Mouse (Mus musculus) embryonic stem cell, embryonic (primary cell): Measurements from ENCODE around the gene Pafah1b3.

Source experiments
- CTCF ChIA-PET, 4 experiments: fragments of 300-600 bp in 2 of 4; fragments of 350-600 bp in 2 of 4; sonication (Branson Sonifier 250); formaldehyde crosslinking; loops; one replicate each; lab custom pipeline; 2022; ENCODE audit warnings: inconsistent platforms in 2 of 4; lab: Charles Lee
- POLR2A ChIA-PET, 4 experiments: fragments of 300-600 bp in 2 of 4; fragments of 350-600 bp in 2 of 4; sonication (Branson Sonifier 250); formaldehyde crosslinking; loops; one replicate each; lab custom pipeline; 2022; ENCODE audit warnings: antibody characterized with exemption in 4 of 4, inconsistent platforms in 1 of 4; lab: Charles Lee

Gene Pafah1b3

DNA sequence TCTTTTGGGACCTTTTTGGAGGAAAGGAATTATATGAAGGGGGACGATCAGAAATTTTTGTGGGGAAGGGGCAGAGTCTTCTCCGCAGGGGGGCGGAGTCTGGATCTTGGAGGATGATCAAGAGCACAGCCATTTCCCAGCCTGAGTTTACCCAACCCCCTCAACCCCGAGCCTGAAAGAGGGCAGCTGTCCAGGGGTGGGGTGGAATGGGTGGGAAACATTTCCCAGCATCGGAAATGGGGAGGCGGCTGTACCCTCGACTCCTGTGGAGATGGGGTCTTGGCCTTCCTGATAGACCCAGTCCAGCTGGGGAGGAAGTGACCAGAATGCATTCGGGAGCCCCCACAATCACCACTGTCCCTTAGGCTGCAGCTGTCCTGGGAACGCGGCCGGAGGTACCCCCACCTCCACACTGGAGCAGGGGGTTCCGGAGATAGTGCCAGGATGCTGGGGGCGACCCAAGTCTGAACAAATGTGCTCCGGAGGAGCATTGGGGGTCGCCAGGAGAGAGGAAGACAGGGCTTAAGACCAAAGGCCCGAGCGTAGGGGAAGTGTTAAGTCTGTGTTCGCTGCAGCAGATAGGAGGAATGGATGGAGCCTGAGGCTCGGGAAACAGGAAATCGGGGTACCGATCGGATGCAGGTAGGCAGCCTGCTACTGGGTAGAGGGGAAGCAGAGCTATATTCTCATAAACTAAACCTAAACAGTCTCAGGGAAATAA lies 46.6 kb downstream of the Pafah1b3 start:
- ChIA-PET POLR2A (interaction anchor here in 3 of 4 experiments (0.6 to 7.3 kb wide), 21 partner anchors 9 to 54 kb away, joined by 3 to 57 read pairs (median 5); partner anchors contain the start of genes Cic (in 3 of the 3), Pafah1b3 (in 3 of the 3), Gsk3a (in 1 of the 3) and Zfp526 (in 1 of the 3)), CTCF (interaction anchor here in 3 of 4 experiments (0.7 to 1.0 kb wide), 4 partner anchors 26 to 150 kb away, joined by 3 to 5 read pairs (median 4); no protein-coding TSS in a partner anchor)

DNA sequence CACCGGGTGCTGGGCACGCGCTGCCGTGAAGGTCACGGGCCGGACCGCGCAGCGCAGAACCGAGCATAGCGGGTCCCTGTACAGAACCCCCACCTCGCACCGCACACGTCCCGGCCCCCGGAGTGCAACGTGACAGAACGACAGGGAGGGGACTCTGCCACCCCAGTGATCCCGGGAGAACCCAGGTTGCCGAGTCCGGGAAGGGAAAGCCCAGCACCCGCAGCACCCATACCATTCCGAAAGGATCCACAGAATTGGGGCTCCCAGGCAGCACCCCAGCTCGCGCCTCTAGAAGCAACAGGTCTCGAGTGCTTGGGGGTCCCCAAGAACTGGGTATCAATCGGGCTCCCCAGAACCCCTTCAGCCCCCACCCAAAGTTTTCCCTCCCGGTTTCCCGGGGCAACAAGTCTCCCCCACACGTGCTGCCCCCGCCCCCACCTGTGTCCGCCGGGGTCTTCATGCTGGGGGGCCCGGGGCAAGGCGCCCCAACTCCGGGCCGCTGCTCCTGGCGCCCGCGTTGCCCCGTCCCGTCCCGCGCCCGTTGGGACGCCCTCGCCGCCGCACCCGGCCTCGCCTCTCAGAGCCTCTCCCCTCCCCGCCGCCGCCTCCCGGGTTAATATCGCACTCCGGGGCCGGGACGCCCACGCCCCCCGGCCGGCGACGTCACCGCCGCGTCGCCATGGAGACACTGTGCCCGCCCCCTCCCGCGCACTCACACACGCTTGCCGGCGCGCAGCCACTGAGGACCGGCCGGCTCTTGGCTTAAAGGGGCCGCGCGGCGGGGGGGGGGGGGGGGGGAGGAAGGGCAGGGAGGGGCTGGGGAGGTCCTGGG lies 47.4 kb downstream of the Pafah1b3 start, which contains the start of gene Erf:
Gene Erf (minus strand): TSS at position 621 of the 832 bp plus-strand sequence.
- ChIA-PET CTCF (interaction anchor here in 1 of 4 experiments (1.0 kb wide), 1 partner anchor 28 kb away, joined by 5 read pairs; no protein-coding TSS in a partner anchor), POLR2A (interaction anchor here in 3 of 4 experiments (0.6 to 7.3 kb wide), 21 partner anchors 9 to 187 kb away, joined by 3 to 57 read pairs (median 5); partner anchors contain the start of genes Cic (in 3 of the 3), Gsk3a (in 1 of the 3), Pafah1b3 (in 1 of the 3) and Zfp526 (in 1 of the 3))

DNA sequence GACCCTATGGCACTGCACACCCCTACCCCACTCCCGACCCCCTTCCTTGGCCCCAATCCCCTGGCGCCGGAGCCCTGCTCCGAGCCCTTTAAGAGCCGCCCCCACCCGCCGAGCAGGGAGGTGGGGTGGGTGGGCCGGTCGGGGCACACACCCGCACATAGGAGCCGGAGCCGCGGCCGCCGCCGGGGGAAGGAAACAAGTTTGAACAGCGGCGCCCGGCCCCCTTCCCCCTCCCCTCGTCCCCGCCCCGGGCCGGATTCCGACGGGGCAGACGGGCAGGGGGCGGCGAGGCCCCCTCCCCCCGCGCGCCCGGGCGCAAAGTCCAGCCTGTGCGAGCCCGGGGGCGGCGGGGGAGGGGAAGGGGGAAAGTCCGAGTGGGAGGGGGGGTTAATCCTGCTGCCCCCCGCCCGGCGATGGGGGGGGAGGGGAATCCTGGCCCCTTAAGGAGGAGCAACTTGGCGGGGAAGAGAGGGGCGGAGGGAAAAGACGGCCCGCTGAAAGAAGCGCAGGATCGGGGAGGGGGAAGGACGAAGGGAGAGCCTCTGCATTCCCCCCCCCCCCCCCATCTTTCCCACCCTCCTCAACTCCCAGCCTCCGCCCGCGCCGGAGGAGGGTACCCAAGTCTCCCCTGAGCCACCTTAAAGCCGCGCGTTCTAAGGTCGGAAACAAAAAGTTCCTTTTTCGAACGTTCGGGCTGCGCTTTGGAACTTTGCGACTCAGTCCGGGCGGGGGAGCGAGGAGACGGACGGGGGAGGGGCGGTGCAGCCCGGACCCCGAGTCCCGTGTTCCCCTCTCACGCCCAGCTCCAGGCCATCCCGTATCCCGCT lies 48.3 kb downstream of the Pafah1b3 start:
- CTCF ChIA-PET: no interaction called here

DNA sequence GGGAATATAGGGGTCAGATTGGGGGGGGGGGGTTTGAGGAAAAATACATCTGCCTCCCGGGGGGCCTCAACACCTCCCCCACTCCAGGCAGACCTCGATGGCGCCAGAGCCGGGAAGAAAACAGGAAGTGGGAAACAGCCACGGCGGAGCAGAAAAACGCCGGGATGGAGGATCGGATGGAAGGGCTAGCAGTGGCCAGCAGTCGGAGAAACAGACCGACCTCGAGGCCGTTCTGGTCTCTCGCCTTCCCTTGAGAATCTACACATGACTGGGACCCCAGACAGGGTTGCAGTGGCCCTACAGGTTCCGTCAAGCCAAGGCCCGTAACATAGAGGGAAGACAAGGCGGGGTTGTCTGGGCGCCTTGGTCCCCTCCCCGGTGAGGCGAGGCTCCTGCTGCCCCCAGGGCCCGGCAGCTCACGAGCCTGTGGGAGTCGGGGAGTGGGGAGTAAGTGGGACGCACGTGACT lies 48.9 kb downstream of the Pafah1b3 start:
- CTCF ChIA-PET: interaction anchor here in 2 of 4 experiments (0.6 to 1.3 kb wide), 4 partner anchors 9 to 134 kb away, joined by 3 to 6 read pairs (median 3); no protein-coding TSS in a partner anchor
- POLR2A ChIA-PET: interaction anchor here (0.6 to 3.7 kb wide), 18 partner anchors 11 to 65 kb away, joined by 3 to 20 read pairs (median 5); partner anchors contain the start of genes Gsk3a (in 3 of the 4), Cic (in 1 of the 4) and Tmem145 (in 1 of the 4)

More for the DNA sequence above, 48.3 kb downstream of the Pafah1b3 start:
- POLR2A ChIA-PET: interaction anchor here in 3 of 4 experiments (0.6 to 3.1 kb wide), 17 partner anchors 11 to 188 kb away, joined by 3 to 20 read pairs (median 4); partner anchors contain the start of genes Cic (in 3 of the 3) and Gsk3a (in 1 of the 3)

DNA sequence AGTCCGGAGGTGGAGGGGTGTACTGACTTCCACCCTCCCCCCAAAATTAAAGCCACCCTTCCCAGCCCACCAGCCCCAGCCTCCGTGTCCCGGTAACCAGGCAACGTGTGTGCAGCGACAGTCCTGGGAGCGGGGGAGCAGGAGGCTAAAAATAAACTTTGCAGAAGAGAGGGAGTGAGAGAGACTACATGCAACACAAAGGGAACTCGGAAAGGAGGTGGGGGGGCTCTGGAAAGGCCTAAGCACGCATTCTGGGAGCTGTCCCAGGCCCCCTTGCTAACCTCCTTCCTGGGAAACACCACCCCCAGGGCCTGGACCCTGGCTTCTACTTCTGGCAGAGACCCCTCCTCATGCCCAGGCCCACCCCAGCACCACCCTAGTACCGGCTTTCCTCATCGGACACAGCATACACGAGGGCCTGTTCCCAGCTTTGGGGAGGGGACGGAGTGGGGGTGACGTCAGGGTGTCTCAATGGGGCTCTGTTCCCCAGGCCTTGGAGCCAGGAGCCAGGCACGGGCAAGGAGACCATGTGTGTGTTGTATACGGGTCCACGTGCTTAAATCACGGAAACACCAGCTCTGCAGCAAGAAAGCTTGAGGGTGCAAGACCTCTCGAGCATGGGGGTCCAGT lies 49.7 kb downstream of the Pafah1b3 start:
- ChIA-PET CTCF (interaction anchor here in 2 of 4 experiments (0.6 to 1.3 kb wide), 4 partner anchors 8 to 134 kb away, joined by 3 to 6 read pairs (median 3); no protein-coding TSS in a partner anchor), POLR2A (interaction anchor here (0.6 to 3.7 kb wide), 22 partner anchors 10 to 66 kb away, joined by 3 to 20 read pairs (median 5); partner anchors contain the start of genes Gsk3a (in 3 of the 4), Cic (in 1 of the 4) and Tmem145 (in 1 of the 4))

DNA sequence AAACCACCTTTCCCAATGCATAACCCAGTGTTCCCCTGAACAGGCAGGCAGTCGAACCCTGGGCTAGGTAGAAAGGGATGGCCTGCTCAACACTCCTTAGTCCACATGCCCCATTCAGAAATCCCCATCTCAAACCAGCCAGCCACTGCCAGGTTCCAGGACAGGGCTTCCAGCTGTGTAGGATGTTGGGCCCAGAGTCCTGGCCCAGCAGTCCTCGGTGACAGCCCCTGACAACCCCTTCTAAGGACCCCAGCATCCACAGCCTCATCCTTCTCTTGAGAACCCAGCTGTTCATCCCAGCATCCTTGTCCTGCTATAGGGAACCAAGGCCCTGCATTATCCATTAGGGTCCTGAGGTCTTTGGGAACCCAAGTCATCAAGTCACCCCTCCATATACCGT lies 50.3 kb downstream of the Pafah1b3 start:
- CTCF ChIA-PET: interaction anchor here in 1 of 4 experiments (1.5 kb wide), 1 partner anchor 30 kb away, joined by 4 read pairs; no protein-coding TSS in a partner anchor

DNA sequence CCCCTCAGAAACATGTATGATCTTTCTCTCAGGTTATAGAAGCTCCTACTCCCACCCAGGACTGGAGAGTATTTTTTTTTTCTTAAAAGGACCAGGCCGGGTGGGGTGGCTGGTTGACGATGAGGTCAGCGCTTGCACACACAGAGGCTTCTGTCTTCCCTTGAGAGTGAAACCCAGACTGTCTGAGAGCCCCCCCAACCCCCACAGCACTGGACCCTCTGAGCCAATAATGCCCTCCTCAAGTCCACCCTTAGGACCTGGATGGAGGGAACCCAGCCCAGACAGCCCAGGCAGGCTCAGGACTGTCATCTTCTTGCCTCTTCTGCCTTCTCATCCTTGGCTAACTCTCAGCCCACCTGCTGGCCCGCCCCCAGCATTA lies 51.0 kb downstream of the Pafah1b3 start:
- POLR2A ChIA-PET: interaction anchor here in 3 of 4 experiments (0.6 to 3.7 kb wide), 8 partner anchors 8 to 51 kb away, joined by 4 to 16 read pairs (median 5); partner anchors contain the start of genes Cic (in 1 of the 3), Gsk3a (in 1 of the 3) and Pafah1b3 (in 1 of the 3)
- CTCF ChIA-PET: interaction anchor here in 1 of 4 experiments (1.4 to 1.5 kb wide), 2 partner anchors 31 to 87 kb away, joined by 3 to 4 read pairs; no protein-coding TSS in a partner anchor

More for the DNA sequence above, 50.3 kb downstream of the Pafah1b3 start:
- POLR2A ChIA-PET: interaction anchor here in 3 of 4 experiments (0.9 to 3.7 kb wide), 15 partner anchors 9 to 66 kb away, joined by 3 to 20 read pairs (median 5); partner anchors contain the start of genes Gsk3a (in 2 of the 3) and Cic (in 1 of the 3)

DNA sequence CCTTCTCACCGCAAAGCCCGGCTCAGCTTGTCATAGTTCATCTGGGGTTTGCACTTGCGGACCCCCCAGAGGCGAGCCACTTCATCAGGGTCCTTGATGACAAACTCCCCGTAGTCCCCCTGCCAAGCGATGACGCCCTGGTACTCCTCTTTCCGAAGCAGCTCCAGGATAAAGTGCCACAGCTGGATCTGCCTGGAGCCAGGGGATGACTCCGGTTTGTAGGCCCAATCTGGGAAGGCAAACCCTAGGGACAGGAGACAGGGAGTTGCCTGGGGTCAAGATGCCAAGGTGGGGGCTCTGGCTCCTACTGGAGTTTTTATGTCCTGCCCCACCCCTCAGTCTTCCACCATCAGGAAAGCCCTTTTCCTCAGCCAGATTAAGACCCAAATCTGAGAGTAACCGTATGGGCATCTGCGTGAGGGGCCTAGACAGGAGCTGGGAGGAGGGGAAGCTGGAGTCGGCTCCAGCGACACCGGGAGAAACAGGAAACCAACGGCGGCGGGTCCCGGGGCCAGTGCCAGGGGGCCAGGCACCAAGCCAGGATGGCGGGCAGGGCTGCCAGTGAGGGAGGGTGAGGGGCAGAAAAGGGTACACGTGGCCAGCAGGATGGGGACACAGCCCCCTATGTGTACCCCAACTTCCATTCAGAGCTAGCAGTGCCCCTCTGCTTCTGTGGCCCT lies 51.6 kb downstream of the Pafah1b3 start:
- POLR2A ChIA-PET: interaction anchor here in 3 of 4 experiments (0.6 to 3.7 kb wide), 19 partner anchors 8 to 149 kb away, joined by 3 to 16 read pairs (median 4); partner anchors contain the start of genes Cic (in 2 of the 3), Gsk3a (in 1 of the 3), Pafah1b3 (in 1 of the 3) and Zfp526 (in 1 of the 3)

More for the DNA sequence above, 51.6 kb downstream of the Pafah1b3 start:
- CTCF ChIA-PET: interaction anchor here in 2 of 4 experiments (0.9 to 1.5 kb wide), 3 partner anchors 32 to 87 kb away, joined by 3 to 4 read pairs (median 3); no protein-coding TSS in a partner anchor
